Mouse (Mus musculus) heart, postnatal 0 days (tissue): ENCODE results near the gene Lamtor2.

Source experiments
- CTCF ChIP-seq: IDR thresholded peaks from 2 replicates; pipeline ENCODE4 v1.5.1; 2016; ENCODE audit warnings: antibody characterized with exemption, control low read depth, low read depth
- EP300 ChIP-seq: IDR thresholded peaks from 2 replicates; pipeline ENCODE4 v1.6.1; 2016; ENCODE audit warnings: antibody characterized with exemption, low read depth

DNA sequence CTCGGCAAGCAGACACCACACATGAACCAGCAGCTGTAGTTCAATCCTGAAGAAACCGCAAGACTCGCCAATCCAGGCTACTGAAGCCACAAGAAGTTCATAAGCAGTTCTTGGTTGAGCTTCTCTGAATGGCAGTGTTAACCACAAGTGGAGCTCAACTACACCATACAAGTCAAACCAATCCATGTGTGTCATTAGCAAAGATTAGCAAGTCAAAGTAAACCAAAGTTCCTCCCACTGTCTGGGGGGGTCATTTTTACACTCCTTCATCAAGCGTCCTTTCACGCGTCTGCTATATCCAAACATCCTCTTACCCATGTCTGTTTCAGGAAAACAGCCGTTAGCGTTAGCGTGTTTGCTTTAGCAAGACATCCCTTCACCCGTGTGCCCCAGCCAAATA is 17.5 kb upstream of the Lamtor2 start:
- TF ChIP-seq CTCF (no peak), EP300 (no peak)
